8 mouse cellular contexts compared by ENCODE assay signal in genomic region chr7:79080572-79081399, GRCm38 (mm10). TPM values are rescaled to one million over a fixed set of nuclear protein-coding genes. Genes with fewer than 3 reads are reported as not detected.
DNase-seq lines count a peak whose midpoint lies in the region; ATAC-seq and TF ChIP-seq lines count a peak whose summit lies in the region.

No protein-coding gene starts in this region.

- TF ChIP-seq CTCF in liver, postnatal 0 days (IDR thresholded peaks at IDR 0.05; ENCODE audit: low read depth): peak; percentile 83
- TF ChIP-seq CTCF in olfactory bulb, adult 2 months (IDR thresholded peaks at IDR 0.05; ENCODE audit: insufficient read depth, low read depth, low read length): peak; percentile 87

- no peaks in the 10 kb centered on the region for H3K9me3 ChIP-seq in embryonic facial prominence, embryonic 13.5 days
- no peaks in the 10 kb centered on the region for H3K9me3 ChIP-seq in heart, embryonic 12.5 days (replicated peaks)
- no peaks in the 10 kb centered on the region for H3K9me3 ChIP-seq in liver, postnatal 0 days (ENCODE audit: low read length)

- peak; percentile 50; the same call in 1 of the 2 replicates for ATAC-seq in embryonic facial prominence, embryonic 13.5 days (ENCODE audit: insufficient number of reproducible peaks, insufficient read depth, low FRiP score, low TSS enrichment, low read depth)
- peak; percentile 72; the same call in 1 of the 2 replicates for ATAC-seq in heart, embryonic 12.5 days (ENCODE audit: insufficient number of reproducible peaks, low FRiP score)
- ATAC-seq in liver, postnatal 0 days: no peak

- 0 out of 2 replicates have a peak overlapping the region, but pooled peaks have one; percentile 24 for H3K4me2 ChIP-seq in embryonic facial prominence, embryonic 13.5 days
- H3K4me2 ChIP-seq in heart, embryonic 12.5 days: no peak overlapping the region
- no peak overlapping the region for H3K4me2 ChIP-seq in liver, postnatal 0 days (ENCODE audit: low read depth, low read length)

- H3K36me3 ChIP-seq in embryonic facial prominence, embryonic 13.5 days: no peaks in the 10 kb centered on the region
- H3K36me3 ChIP-seq in heart, embryonic 12.5 days: no peaks in the 10 kb centered on the region
- no peaks in the 10 kb centered on the region for H3K36me3 ChIP-seq in liver, postnatal 0 days (replicated peaks; ENCODE audit: insufficient read depth, low read length)

- no peak for TF ChIP-seq POLR2A in olfactory bulb, adult 2 months (IDR thresholded peaks at IDR 0.05; ENCODE audit: insufficient read depth, low read depth, low read length)

- TF ChIP-seq EP300 in liver, postnatal 0 days (IDR thresholded peaks at IDR 0.05; ENCODE audit: low read depth): no peak

- peak; percentile 50 for DNase-seq in A20 (ENCODE audit: low read depth, low spot score)
- DNase-seq in adrenal gland, postnatal 14 days: peak; percentile 82
- DNase-seq in kidney, postnatal 10 days: peak; percentile 87
- DNase-seq in liver, postnatal 0 days: peak; percentile 70
- peak; percentile 10 to 70 for DNase-seq in thymus, postnatal 10 days (ENCODE audit: low spot score in 2 of 2)

- 19% methylated on average over 7 of the region's 7 CpGs for WGBS in embryonic facial prominence, embryonic 13.5 days
- 25% methylated on average over 7 of the region's 7 CpGs for WGBS in heart, embryonic 12.5 days
- WGBS in liver, postnatal 0 days (ENCODE audit: insufficient replicate concordance): 22% methylated on average over 7 of the region's 7 CpGs
- WGBS in olfactory bulb, adult 2 months: 32% methylated on average over 7 of the region's 7 CpGs

- no peaks in the 10 kb centered on the region for H3K4me1 ChIP-seq in embryonic facial prominence, embryonic 13.5 days
- H3K4me1 ChIP-seq in heart, embryonic 12.5 days (replicated peaks): no peaks in the 10 kb centered on the region
- no peaks in the 10 kb centered on the region for H3K4me1 ChIP-seq in liver, postnatal 0 days (ENCODE audit: insufficient read depth)
- H3K4me1 ChIP-seq in olfactory bulb, adult 2 months (ENCODE audit: control insufficient read depth, insufficient read depth, low read length): peaks cover 2% of the 10 kb centered on the region; the same call in 1 of the 2 replicates

- H3K9ac ChIP-seq in embryonic facial prominence, embryonic 13.5 days: no peak overlapping the region
- no peak overlapping the region for H3K9ac ChIP-seq in heart, embryonic 12.5 days
- no peak overlapping the region for H3K9ac ChIP-seq in liver, postnatal 0 days (replicated peaks)

- H3K4me3 ChIP-seq in embryonic facial prominence, embryonic 13.5 days: no peak overlapping the region
- H3K4me3 ChIP-seq in heart, embryonic 12.5 days: no peak overlapping the region
- H3K4me3 ChIP-seq in liver, postnatal 0 days (ENCODE audit: low read depth, low read length): no peak overlapping the region
- H3K4me3 ChIP-seq in olfactory bulb, adult 2 months (ENCODE audit: insufficient read depth, low read depth, low read length): no peak overlapping the region

- H3K27ac ChIP-seq in embryonic facial prominence, embryonic 13.5 days: peak overlapping the region; percentile 52
- no peak overlapping the region for H3K27ac ChIP-seq in heart, embryonic 12.5 days (ENCODE audit: poor library complexity, severe bottlenecking)
- no peak overlapping the region for H3K27ac ChIP-seq in liver, postnatal 0 days (ENCODE audit: low read depth)
- no peak overlapping the region for H3K27ac ChIP-seq in olfactory bulb, adult 2 months (ENCODE audit: insufficient read depth, low read depth, low read length)

- H3K27me3 ChIP-seq in embryonic facial prominence, embryonic 13.5 days: peaks cover 7% of the 10 kb centered on the region; the same call in 1 of the 2 replicates
- peaks cover 34% of the 10 kb centered on the region for H3K27me3 ChIP-seq in heart, embryonic 12.5 days (replicated peaks)
- H3K27me3 ChIP-seq in liver, postnatal 0 days (ENCODE audit: insufficient read depth, low read length): 0 out of 2 replicates have a peak, but pooled peaks cover 7% of the 10 kb centered on the region

RNA-seq across cellular contexts. Expression of gene Acan, which starts 27.5 kb away (rescaled TPM):
- total RNA-seq in adrenal gland, postnatal 14 days (2021): 0.48 and 0.49 TPM in 2 replicates
- 16.6 and 23.7 TPM in 2 replicates for polyA plus RNA-seq in embryonic facial prominence, embryonic 13.5 days (2015; fragmentation: Nextera tagmentation; extraction: Ambion mirVana)
- 0.60 and 0.94 TPM in 2 replicates for polyA plus RNA-seq in heart, embryonic 12.5 days (2016; fragmentation: Nextera tagmentation; extraction: Ambion mirVana)
- polyA plus RNA-seq in liver, postnatal 0 days (2015; fragmentation: Nextera tagmentation; extraction: Ambion mirVana): not detected in 2 replicates
- polyA plus RNA-seq in olfactory bulb, adult 2 months (2012; ENCODE audit: insufficient read depth, insufficient read length, low replicate concordance, missing spikeins): not detected in 2 replicates

RNA-seq across cellular contexts. Expression of gene Hapln3, which starts 50.0 kb away (rescaled TPM):
- 1.1 and 1.3 TPM in 2 replicates for total RNA-seq in adrenal gland, postnatal 14 days (2021)
- polyA plus RNA-seq in embryonic facial prominence, embryonic 13.5 days (2015; fragmentation: Nextera tagmentation; extraction: Ambion mirVana): 4.2 and 5.0 TPM in 2 replicates
- polyA plus RNA-seq in heart, embryonic 12.5 days (2016; fragmentation: Nextera tagmentation; extraction: Ambion mirVana): 1.5 and 2.4 TPM in 2 replicates
- polyA plus RNA-seq in liver, postnatal 0 days (2015; fragmentation: Nextera tagmentation; extraction: Ambion mirVana): not detected in 2 replicates
- not detected in 2 replicates for polyA plus RNA-seq in olfactory bulb, adult 2 months (2012; ENCODE audit: insufficient read depth, insufficient read length, low replicate concordance, missing spikeins)
